Mouse (Mus musculus) lung, embryonic 15.5 days (tissue): Measurements from ENCODE around the gene Sccpdh. TPM values are rescaled to one million over a fixed set of nuclear protein-coding genes. Genes with fewer than 3 reads are reported as not detected.

Experiments used
- ATAC-seq: fragments of 200-750 bp; cut with Nextera tagmentation; 2 replicates; pipeline ENCODE4 v1.8.0; 2017; ENCODE audit warnings: moderate number of reproducible peaks, borderline replicate concordance; ENCODE audit not compliant: low FRiP score, low TSS enrichment; ENCODE audit errors: extremely low read depth
- H3K27ac ChIP-seq: fragments of 300-500 bp; sonication (generic); 2 replicates; pipeline ENCODE4 v1.5.1; 2015; ENCODE audit warnings: moderate library complexity, mild to moderate bottlenecking, inconsistent platforms
- H3K27me3 ChIP-seq: fragments of 300-500 bp; sonication (generic); 2 replicates; pipeline ENCODE4 v1.6.1; 2015; ENCODE audit warnings: inconsistent platforms
- H3K36me3 ChIP-seq: fragments of 300-500 bp; sonication (generic); 2 replicates; pipeline ENCODE4 v1.6.1; 2015; ENCODE audit warnings: inconsistent platforms
- H3K4me1 ChIP-seq: fragments of 300-500 bp; sonication (generic); 2 replicates; pipeline ENCODE4 v1.6.1; 2015; ENCODE audit warnings: inconsistent platforms
- H3K4me2 ChIP-seq: fragments of 300-500 bp; sonication (generic); 2 replicates; pipeline ENCODE4 v1.6.1; 2015; ENCODE audit warnings: inconsistent platforms, mild to moderate bottlenecking, moderate library complexity
- H3K4me3 ChIP-seq: fragments of 300-500 bp; sonication (generic); 2 replicates; pipeline ENCODE4 v1.5.1; 2015; ENCODE audit warnings: mild to moderate bottlenecking, inconsistent platforms
- H3K9ac ChIP-seq: fragments of 300-500 bp; sonication (generic); 2 replicates; pipeline ENCODE4 v1.6.1; 2015; ENCODE audit warnings: inconsistent platforms
- H3K9me3 ChIP-seq: fragments of 300-500 bp; sonication (generic); 2 replicates; pipeline ENCODE4 v1.6.1; 2016; ENCODE audit warnings: inconsistent platforms
- WGBS: fragments of 180-500 bp; shearing (Covaris S2); methylation state at CpG from one replicate; pipeline ENCODE4 v1.1.7; 2015; 5-methylcytosine and 5-hydroxymethylcytosine counted together
- polyA plus RNA-seq: library from polyadenylated mRNA; unstranded; fragments of >200 nt; fragmentation: Nextera tagmentation; extraction: Ambion mirVana; gene quantifications from 2 replicates; pipeline ENCODE4 v1.2.1, GENCODE M21; 2015

The Sccpdh gene
- 72.9 and 76.7 TPM in 2 replicates for polyA plus RNA-seq

GRCm38 (mm10) chr1:179668013-179668805, at the start of gene Sccpdh:
Sccpdh (plus strand) TSS chr1:179668210.
- Histone ChIP-seq H3K4me1 (peaks cover 11% of the 10 kb centered on the region), H3K9me3 (no peaks in the 10 kb centered on the region), H3K27ac (peak within 1 kb of the TSS; percentile 86), H3K36me3 (peaks cover 10% of the 10 kb centered on the region; the same call in 1 of the 2 replicates), H3K4me2 (peak within 1 kb of the TSS; percentile 91), H3K27me3 (no peaks in the 10 kb centered on the region), H3K9ac (peak within 1 kb of the TSS; percentile 89), H3K4me3 (peak within 1 kb of the TSS; percentile 84)
- peak; percentile 94 for ATAC-seq
- under 1% methylated on average over 80 of the region's 84 CpGs for WGBS

- Histone ChIP-seq H3K4me3 (no peak overlapping the region), H3K36me3 (peaks cover 15% of the 10 kb centered on the region), H3K9me3 (no peaks in the 10 kb centered on the region), H3K27ac (no peak overlapping the region), H3K4me1 (no peaks in the 10 kb centered on the region), H3K27me3 (no peaks in the 10 kb centered on the region), H3K9ac (no peak overlapping the region), H3K4me2 (no peak overlapping the region)
- no peak for ATAC-seq
- WGBS = 90% methylated on average over 12 of the region's 12 CpGs
Observed at GRCm38 (mm10) chr1:179622665-179623064, 45.3 kb upstream of the Sccpdh start.

- Histone ChIP-seq H3K27ac (no peak overlapping the region), H3K9me3 (no peaks in the 10 kb centered on the region), H3K4me3 (no peak overlapping the region), H3K4me2 (no peak overlapping the region), H3K36me3 (peaks cover 15% of the 10 kb centered on the region), H3K9ac (no peak overlapping the region), H3K27me3 (no peaks in the 10 kb centered on the region), H3K4me1 (no peaks in the 10 kb centered on the region)
- ATAC-seq = no peak
- WGBS = 53% methylated on average over 4 of the region's 4 CpGs
Observed at GRCm38 (mm10) chr1:179623657-179624056, 44.4 kb upstream of the Sccpdh start.

- peaks cover 15% of the 10 kb centered on the region for H3K36me3 ChIP-seq
- no peak overlapping the region for H3K4me2 ChIP-seq
- ATAC-seq = no peak
- H3K9me3 ChIP-seq = no peaks in the 10 kb centered on the region
- no peaks in the 10 kb centered on the region for H3K27me3 ChIP-seq
- H3K27ac ChIP-seq = no peak overlapping the region
- no peak overlapping the region for H3K9ac ChIP-seq
- H3K4me1 ChIP-seq = no peaks in the 10 kb centered on the region
- no peak overlapping the region for H3K4me3 ChIP-seq
- 67% methylated on average over 4 of the region's 4 CpGs for WGBS
Observed at GRCm38 (mm10) chr1:179624354-179624753, 43.7 kb upstream of the Sccpdh start.

DNA sequence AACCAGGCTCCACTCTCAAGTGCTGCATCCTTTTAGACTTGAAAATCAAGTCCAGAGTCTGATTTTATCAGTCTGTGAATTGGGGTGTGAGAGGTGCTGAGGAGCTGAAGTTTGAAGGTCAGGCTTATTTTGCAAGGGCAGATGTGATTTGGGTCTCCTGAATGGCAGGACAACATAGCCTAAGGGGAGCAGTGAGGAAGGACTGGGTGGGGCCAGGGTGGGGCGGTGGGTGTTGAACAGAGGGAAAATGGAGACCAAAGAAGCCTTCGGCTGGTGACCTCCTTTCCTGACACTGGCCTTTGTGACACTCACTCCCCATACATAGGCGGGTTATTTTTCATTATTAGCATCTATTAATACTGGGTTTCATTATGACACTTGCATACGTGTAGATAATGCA, 40.2 kb upstream of the Sccpdh start:
- WGBS = 87% methylated on average over 4 of the region's 4 CpGs
- H3K27ac ChIP-seq = no peak overlapping the region
- H3K27me3 ChIP-seq = no peaks in the 10 kb centered on the region
- ATAC-seq = no peak
- peaks cover 15% of the 10 kb centered on the region for H3K36me3 ChIP-seq
- H3K4me3 ChIP-seq = no peak overlapping the region
- no peak overlapping the region for H3K4me2 ChIP-seq
- no peak overlapping the region for H3K9ac ChIP-seq
- H3K4me1 ChIP-seq = no peaks in the 10 kb centered on the region
- H3K9me3 ChIP-seq = no peaks in the 10 kb centered on the region

- Histone ChIP-seq H3K9me3 (no peaks in the 10 kb centered on the region), H3K4me1 (no peaks in the 10 kb centered on the region), H3K4me3 (no peak overlapping the region), H3K9ac (no peak overlapping the region), H3K4me2 (no peak overlapping the region), H3K27me3 (no peaks in the 10 kb centered on the region), H3K36me3 (peaks cover 15% of the 10 kb centered on the region), H3K27ac (no peak overlapping the region)
- WGBS = 52% methylated on average over 8 of the region's 8 CpGs
- no peak for ATAC-seq
Observed at GRCm38 (mm10) chr1:179628438-179629106, 39.4 kb upstream of the Sccpdh start.

DNA sequence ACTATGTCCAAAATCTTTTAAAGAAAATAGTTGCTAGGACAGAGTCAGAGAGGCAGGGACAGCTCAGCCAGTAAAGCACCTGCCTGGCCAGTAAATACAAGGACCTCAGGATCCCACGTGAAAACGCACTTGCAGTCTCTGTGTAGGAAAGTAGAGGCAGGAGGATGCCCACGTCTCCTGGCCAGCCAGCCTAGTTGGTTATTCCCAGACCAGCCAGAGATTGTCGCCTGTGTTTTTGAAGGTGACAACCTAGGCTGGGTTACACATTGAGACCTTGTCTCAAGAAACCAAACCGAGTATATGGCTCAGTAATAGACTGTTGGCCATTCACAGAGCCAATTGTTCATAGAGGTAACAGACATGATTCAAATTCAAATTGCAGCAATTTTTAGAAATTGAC, 38.7 kb upstream of the Sccpdh start:
- Histone ChIP-seq H3K4me3 (no peak overlapping the region), H3K9me3 (no peaks in the 10 kb centered on the region), H3K4me2 (no peak overlapping the region), H3K4me1 (no peaks in the 10 kb centered on the region), H3K27ac (no peak overlapping the region), H3K27me3 (no peaks in the 10 kb centered on the region), H3K9ac (no peak overlapping the region), H3K36me3 (peaks cover 15% of the 10 kb centered on the region)
- ATAC-seq = no peak
- WGBS = 79% methylated on average over 5 of the region's 5 CpGs

- Histone ChIP-seq H3K36me3 (no peaks in the 10 kb centered on the region), H3K27ac (no peak overlapping the region), H3K9ac (no peak overlapping the region), H3K4me1 (no peaks in the 10 kb centered on the region), H3K4me3 (no peak overlapping the region), H3K4me2 (no peak overlapping the region), H3K9me3 (no peaks in the 10 kb centered on the region), H3K27me3 (no peaks in the 10 kb centered on the region)
- no peak for ATAC-seq
- WGBS = 70% methylated on average over 11 of the region's 11 CpGs
Observed at GRCm38 (mm10) chr1:179632746-179633413, 35.1 kb upstream of the Sccpdh start.

- Histone ChIP-seq H3K27ac (no peak overlapping the region), H3K4me2 (no peak overlapping the region), H3K4me3 (no peak overlapping the region), H3K9ac (no peak overlapping the region), H3K9me3 (no peaks in the 10 kb centered on the region), H3K27me3 (no peaks in the 10 kb centered on the region), H3K4me1 (no peaks in the 10 kb centered on the region), H3K36me3 (no peaks in the 10 kb centered on the region)
- ATAC-seq = no peak
- WGBS = 6% methylated on average over 1 of the region's 1 CpGs
Observed at GRCm38 (mm10) chr1:179633414-179633752, 34.6 kb upstream of the Sccpdh start.

DNA sequence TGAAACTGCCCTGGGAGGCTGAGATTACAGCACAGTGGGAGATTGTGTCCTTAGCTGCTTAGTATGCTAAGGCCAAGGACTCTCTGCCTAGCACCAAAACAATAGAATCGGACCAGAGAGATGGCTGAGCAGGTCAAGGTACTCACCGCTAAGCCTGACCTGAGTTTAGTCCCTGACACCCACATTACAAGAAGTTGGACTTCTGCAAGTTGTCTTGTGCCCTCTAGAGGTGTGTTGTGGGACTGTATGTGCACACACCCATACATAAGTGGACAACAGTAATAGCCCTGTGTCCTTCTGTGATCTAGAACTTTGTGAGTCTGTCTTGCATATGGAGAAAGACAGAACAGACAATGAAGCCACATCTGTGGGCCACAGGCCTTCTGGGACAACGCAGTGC, 33.9 kb upstream of the Sccpdh start:
- H3K27me3 ChIP-seq = no peaks in the 10 kb centered on the region
- no peaks in the 10 kb centered on the region for H3K9me3 ChIP-seq
- 77% methylated on average over 3 of the region's 3 CpGs for WGBS
- no peak overlapping the region for H3K4me2 ChIP-seq
- H3K9ac ChIP-seq = no peak overlapping the region
- no peaks in the 10 kb centered on the region for H3K36me3 ChIP-seq
- H3K27ac ChIP-seq = no peak overlapping the region
- H3K4me1 ChIP-seq = no peaks in the 10 kb centered on the region
- no peak for ATAC-seq
- H3K4me3 ChIP-seq = no peak overlapping the region

DNA sequence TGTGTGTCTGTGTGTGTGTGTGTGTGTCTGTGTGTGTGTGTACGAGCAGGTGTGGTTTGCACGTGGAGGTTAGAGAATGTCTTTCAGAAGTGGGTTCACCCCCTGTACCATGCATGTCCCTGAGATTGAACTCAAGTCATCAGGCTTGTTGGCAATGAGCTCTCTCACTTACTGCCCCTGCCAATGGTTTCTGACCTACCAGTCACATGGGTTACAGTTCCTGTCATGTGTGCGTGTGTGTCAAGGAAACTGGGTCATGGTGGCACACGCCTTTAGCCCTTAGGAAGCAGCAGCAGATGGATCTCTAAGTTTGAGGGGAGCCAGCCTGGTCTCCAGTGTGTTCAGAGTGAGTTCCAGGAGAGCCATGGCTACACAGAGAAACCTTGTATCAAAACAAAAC, 25.3 kb upstream of the Sccpdh start:
- H3K36me3 ChIP-seq = no peaks in the 10 kb centered on the region
- H3K27me3 ChIP-seq = no peaks in the 10 kb centered on the region
- no peak overlapping the region for H3K9ac ChIP-seq
- H3K27ac ChIP-seq = no peak overlapping the region
- H3K4me3 ChIP-seq = no peak overlapping the region
- no peaks in the 10 kb centered on the region for H3K4me1 ChIP-seq
- no peak for ATAC-seq
- H3K4me2 ChIP-seq = no peak overlapping the region
- WGBS = 74% methylated on average over 4 of the region's 4 CpGs
- no peaks in the 10 kb centered on the region for H3K9me3 ChIP-seq

DNA sequence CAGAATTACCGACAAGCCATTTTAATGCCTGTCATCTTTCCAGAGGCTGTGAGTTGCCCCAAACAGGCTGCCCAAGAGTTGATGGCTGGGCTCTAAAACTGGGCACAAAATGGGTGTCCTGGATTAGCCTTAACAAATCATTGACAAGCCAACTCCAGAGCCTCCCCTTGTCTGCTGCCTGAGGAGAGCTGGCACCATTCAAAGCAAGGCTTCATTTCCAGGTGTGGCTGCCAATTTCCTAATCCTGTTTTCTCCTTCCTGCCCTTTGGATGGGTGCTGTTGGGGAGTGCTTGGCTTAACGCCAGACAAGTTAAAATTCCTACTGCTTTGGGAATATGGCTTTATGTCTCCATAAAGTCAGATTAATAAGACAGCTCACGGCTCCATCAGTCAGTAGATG, 23.9 kb upstream of the Sccpdh start:
- WGBS = 52% methylated on average over 3 of the region's 3 CpGs
- H3K27me3 ChIP-seq = no peaks in the 10 kb centered on the region
- no peak overlapping the region for H3K27ac ChIP-seq
- H3K9me3 ChIP-seq = no peaks in the 10 kb centered on the region
- H3K4me2 ChIP-seq = no peak overlapping the region
- H3K9ac ChIP-seq = no peak overlapping the region
- H3K4me1 ChIP-seq = peaks cover 3% of the 10 kb centered on the region; the same call in 1 of the 2 replicates
- no peak overlapping the region for H3K4me3 ChIP-seq
- no peaks in the 10 kb centered on the region for H3K36me3 ChIP-seq
- ATAC-seq = no peak
